Mouse (Mus musculus) thymus, adult 2 months (tissue): ENCODE measurements at regions not wholly inside any gene's neighbourhood (a gene's known extent, or its start where the extent isn't known, plus 50 kb on each side); places are given as distances from the start of the nearest gene placed in this dataset.
"Not testable (repeated sequence)": the region's sequence is repeated elsewhere in the genome, so short reads cannot be mapped to it uniquely, and the experiment has no call there.

Experiments
- DNase-seq: peaks from one replicate; pipeline ENCODE4 v3.0.0; 2021
- H3K27ac ChIP-seq: fragments of 200-500 bp; 2 replicates; pipeline ENCODE4 v1.5.1; 2012; ENCODE audit warnings: low read length, control low read depth; ENCODE audit not compliant: control insufficient read depth, insufficient read depth
- H3K27me3 ChIP-seq: fragments of 200-500 bp; 2 replicates; pipeline ENCODE4 v1.6.1; 2012; ENCODE audit warnings: mild to moderate bottlenecking, low read length, moderate library complexity, mixed read lengths; ENCODE audit not compliant: control insufficient read depth, insufficient read depth
- H3K36me3 ChIP-seq: fragments of 200-500 bp; 2 replicates; pipeline ENCODE4 v1.6.1; 2012; ENCODE audit warnings: mild to moderate bottlenecking, low read length, moderate library complexity; ENCODE audit not compliant: control insufficient read depth, insufficient read depth
- H3K4me1 ChIP-seq: fragments of 200-500 bp; replicated peaks from 2 replicates; pipeline ENCODE4 v1.6.1; 2012; ENCODE audit warnings: low read length; ENCODE audit not compliant: control insufficient read depth, insufficient read depth
- H3K4me3 ChIP-seq: fragments of 200-500 bp; 2 replicates; pipeline ENCODE4 v1.5.1; 2012; ENCODE audit warnings: mild to moderate bottlenecking, low read length, control low read depth, moderate library complexity; ENCODE audit not compliant: control insufficient read depth, insufficient read depth
- CTCF ChIP-seq: fragments of 200-500 bp; IDR thresholded peaks from 2 replicates; pipeline ENCODE4 v1.5.1; 2012; ENCODE audit warnings: mild to moderate bottlenecking, control low read depth, low read length, moderate library complexity, borderline replicate concordance; ENCODE audit not compliant: control insufficient read depth, poor library complexity, insufficient read depth; ENCODE audit errors: extremely low read depth
- POLR2A ChIP-seq: fragments of 200-500 bp; IDR thresholded peaks from 2 replicates; pipeline ENCODE4 v1.6.1; 2012; ENCODE audit warnings: mild to moderate bottlenecking, low read length, control low read depth, moderate library complexity; ENCODE audit not compliant: control insufficient read depth, poor library complexity, insufficient read depth; ENCODE audit errors: extremely low read depth
- WGBS: fragments of 180-500 bp; shearing (Covaris S2); methylation state at CpG from one replicate; pipeline ENCODE4 v1.1.7; 2018; 5-methylcytosine and 5-hydroxymethylcytosine counted together

DNA sequence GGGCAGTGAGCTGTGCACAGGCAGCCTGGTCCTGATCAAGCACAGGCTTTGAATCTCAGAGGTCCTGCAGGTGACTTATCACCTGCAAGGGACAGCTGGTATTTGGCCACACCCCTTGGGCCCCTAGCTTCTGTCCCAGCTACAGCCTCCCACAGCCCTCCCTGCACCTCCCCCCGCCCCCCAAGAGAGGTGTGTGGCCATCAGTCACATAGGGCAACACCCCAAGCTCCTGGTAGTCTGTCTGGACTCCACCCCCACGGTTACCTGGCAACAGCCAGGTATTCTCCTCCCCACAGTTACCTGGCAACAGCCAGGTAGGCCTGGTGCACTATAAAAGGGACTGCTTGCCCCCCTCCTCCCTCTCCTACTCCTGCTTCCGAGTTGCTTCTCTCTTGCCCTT is 98.0 kb downstream of the H2al2a start:
- no peaks in the 10 kb centered on the region for H3K36me3 ChIP-seq
- H3K27me3 ChIP-seq = no peaks in the 10 kb centered on the region
- DNase-seq = no peak
- no peak overlapping the region for H3K4me3 ChIP-seq
- 81% methylated on average over 3 of the region's 3 CpGs for WGBS
- H3K27ac ChIP-seq = no peak overlapping the region
- no peak for TF ChIP-seq POLR2A
- no peak for TF ChIP-seq CTCF
- no peaks in the 10 kb centered on the region for H3K4me1 ChIP-seq

DNA sequence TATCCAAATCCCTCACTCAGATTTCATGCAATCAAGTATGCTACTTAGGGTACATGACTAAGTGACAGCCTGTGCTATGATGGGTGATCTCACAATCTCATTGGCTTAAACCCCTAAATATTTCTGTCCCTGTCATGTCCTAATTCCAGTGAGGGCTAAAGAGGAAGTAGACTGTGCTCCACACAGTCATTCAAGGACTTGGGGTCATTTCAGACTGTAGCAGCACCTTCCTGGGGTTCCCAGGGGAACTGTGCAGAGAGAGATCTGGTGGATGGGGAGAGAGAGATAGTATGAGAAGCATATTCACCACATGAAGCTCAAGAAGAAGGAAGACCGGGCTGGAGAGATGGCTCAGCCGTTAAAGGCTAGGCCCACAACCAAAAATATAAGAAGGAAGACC is 100.7 kb downstream of the H2al2a start:
- WGBS = 94% methylated on average over 2 of the region's 2 CpGs
- Histone ChIP-seq H3K36me3 (no peaks in the 10 kb centered on the region), H3K4me3 (no peak overlapping the region), H3K27ac (no peak overlapping the region), H3K27me3 (no peaks in the 10 kb centered on the region), H3K4me1 (no peaks in the 10 kb centered on the region)
- no peak for DNase-seq
- no peak for TF ChIP-seq CTCF
- TF ChIP-seq POLR2A = no peak

GRCm38 (mm10) chr2:17892661-17893060 is 104.1 kb downstream of the H2al2a start:
- H3K36me3 ChIP-seq, H3K27me3 ChIP-seq, H3K4me1 ChIP-seq, DNase-seq, H3K27ac ChIP-seq, H3K4me3 ChIP-seq: not testable (repeated sequence)
- WGBS = 97% methylated on average over 7 of the region's 7 CpGs

DNA sequence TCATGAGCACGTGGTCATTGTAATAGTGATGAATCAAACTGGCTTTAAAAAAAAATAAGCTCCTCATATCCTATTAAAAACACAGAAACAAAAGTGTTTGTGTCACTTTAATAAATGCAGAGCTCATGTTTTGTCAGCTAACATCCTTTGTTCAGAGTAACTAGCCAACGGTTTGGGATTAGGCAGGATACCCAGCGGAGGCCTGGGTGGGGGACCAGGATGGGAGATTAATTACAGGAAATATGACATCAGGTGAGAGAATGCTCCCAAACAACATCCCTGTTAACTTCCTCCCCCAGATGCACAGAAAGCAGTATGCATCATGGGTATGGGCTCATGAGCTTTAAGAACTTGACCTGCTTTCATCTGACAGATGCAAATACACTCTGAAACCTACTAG is 109.1 kb downstream of the H2al2a start:
- Histone ChIP-seq H3K4me3 (no peak overlapping the region), H3K36me3 (no peaks in the 10 kb centered on the region), H3K4me1 (no peaks in the 10 kb centered on the region), H3K27ac (no peak overlapping the region), H3K27me3 (no peaks in the 10 kb centered on the region)
- no peak for DNase-seq
- WGBS = 92% methylated on average over 3 of the region's 3 CpGs
- no peak for TF ChIP-seq POLR2A
- no peak for TF ChIP-seq CTCF

- Histone ChIP-seq H3K27ac (no peak overlapping the region), H3K36me3 (no peaks in the 10 kb centered on the region), H3K4me3 (no peak overlapping the region), H3K27me3 (no peaks in the 10 kb centered on the region), H3K4me1 (no peaks in the 10 kb centered on the region)
- TF ChIP-seq CTCF (no peak), POLR2A (no peak)
- no peak for DNase-seq
- WGBS = 93% methylated on average over 12 of the region's 12 CpGs
Measured at GRCm38 (mm10) chr2:17882389-17882788, 114.4 kb downstream of the H2al2a start.

GRCm38 (mm10) chr2:17880800-17881717 is 115.7 kb downstream of the H2al2a start:
- WGBS = 92% methylated on average over 11 of the region's 11 CpGs

DNA sequence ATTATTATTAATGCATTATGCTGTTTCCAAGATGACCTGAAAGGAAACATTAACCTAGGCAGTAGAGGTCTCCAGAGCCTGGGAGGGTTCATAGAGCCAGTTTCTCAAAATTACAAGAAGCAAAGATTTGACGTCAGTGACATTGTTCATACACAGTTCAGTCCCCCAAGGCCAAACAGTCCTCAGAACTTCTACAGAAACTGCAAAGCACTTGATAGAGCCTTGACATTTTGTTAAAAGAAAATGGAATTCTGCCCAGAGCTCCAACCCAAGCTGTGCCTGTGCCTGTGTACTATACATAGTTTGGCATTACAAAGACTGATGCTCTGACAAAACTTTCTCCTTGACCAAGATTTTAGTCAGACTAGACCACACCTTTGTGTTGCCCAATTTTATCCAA is 118.9 kb downstream of the H2al2a start:
- Histone ChIP-seq H3K27me3 (no peaks in the 10 kb centered on the region), H3K4me1 (no peaks in the 10 kb centered on the region), H3K27ac (no peak overlapping the region), H3K36me3 (no peaks in the 10 kb centered on the region), H3K4me3 (no peak overlapping the region)
- DNase-seq = no peak
- no peak for TF ChIP-seq POLR2A
- WGBS = 92% methylated on average over 1 of the region's 1 CpGs

More at GRCm38 (mm10) chr2:17880800-17881717, 115.7 kb downstream of the H2al2a start:
- no peaks in the 10 kb centered on the region for H3K36me3 ChIP-seq
- no peak overlapping the region for H3K27ac ChIP-seq
- no peak overlapping the region for H3K4me3 ChIP-seq
- H3K4me1 ChIP-seq = no peaks in the 10 kb centered on the region
- no peak for DNase-seq
- no peaks in the 10 kb centered on the region for H3K27me3 ChIP-seq
- TF ChIP-seq POLR2A (no peak), CTCF (no peak)
